Mouse (Mus musculus): ENCODE results near the gene Hist1h2ak. TPM values are rescaled to one million over a fixed set of nuclear protein-coding genes. Genes with fewer than 3 reads are reported as not detected.
A peak's percentile ranks its signal among the peaks of the same experiment; 100 is the strongest.
"Not testable (repeated sequence)": the region's sequence is repeated elsewhere in the genome, so short reads cannot be mapped to it uniquely, and the experiment has no call there.

The Hist1h2ak gene
- polyA plus RNA-seq, 1 experiment from 2014 or later, result 43.1 TPM

- H3K27ac ChIP-seq, result peak overlapping the region; percentile 96
Observed at GRCm38 (mm10) chr13:21752356-21752755, 1.3 kb downstream of the Hist1h2ak start.

GRCm38 (mm10) chr13:21751827-21752226, 1.8 kb downstream of the Hist1h2ak start:
- Histone ChIP-seq H3K27ac (peak overlapping the region; percentile 96), H3K27me3 (no peaks in the 10 kb centered on the region), H3K4me1 (peaks cover 40% of the 10 kb centered on the region), H3K4me2 (peak overlapping the region; percentile 70; the same call in 1 of the 2 replicates), H3K4me3 (0 out of 2 replicates have a peak overlapping the region, but pooled peaks have one; percentile 0), H3K9ac (no peak overlapping the region), H3K36me3 (no peaks in the 10 kb centered on the region), H3K9me3 (no peaks in the 10 kb centered on the region)
- WGBS, result 46% methylated on average over 3 of the region's 3 CpGs
- ATAC-seq (ENCODE audit: borderline replicate concordance, extremely low read depth, low FRiP score, low TSS enrichment), result no peak

More at GRCm38 (mm10) chr13:21752356-21752755, 1.3 kb downstream of the Hist1h2ak start:
- Histone ChIP-seq H3K9me3 (no peaks in the 10 kb centered on the region), H3K4me3 (peak overlapping the region; percentile 0; the same call in 1 of the 2 replicates), H3K4me1 (peaks cover 36% of the 10 kb centered on the region), H3K4me2 (peak overlapping the region; percentile 70), H3K27me3 (no peaks in the 10 kb centered on the region), H3K36me3 (no peaks in the 10 kb centered on the region), H3K9ac (no peak overlapping the region; the same call in 1 of the 2 replicates)
- WGBS, result 18% methylated on average over 3 of the region's 3 CpGs
- ATAC-seq (ENCODE audit: borderline replicate concordance, extremely low read depth, low FRiP score, low TSS enrichment), result no peak

- Histone ChIP-seq H3K9me3 (no peaks in the 10 kb centered on the region), H3K4me2 (no peak overlapping the region), H3K27me3 (no peaks in the 10 kb centered on the region), H3K4me1 (peaks cover 40% of the 10 kb centered on the region), H3K36me3 (no peaks in the 10 kb centered on the region), H3K27ac (peak overlapping the region; percentile 55; the same call in 1 of the 2 replicates), H3K4me3 (no peak overlapping the region), H3K9ac (no peak overlapping the region)
- no peak for ATAC-seq (ENCODE audit: borderline replicate concordance, extremely low read depth, low FRiP score, low TSS enrichment)
Observed at GRCm38 (mm10) chr13:21751417-21751816, 2.2 kb downstream of the Hist1h2ak start.

- peak; percentile 82 for ATAC-seq (ENCODE audit: borderline replicate concordance, extremely low read depth, low FRiP score, low TSS enrichment)
- Histone ChIP-seq H3K4me3 (peak within 1 kb of the TSS; percentile 49), H3K9ac (peak within 1 kb of the TSS; percentile 51), H3K27ac (peak within 1 kb of the TSS; percentile 98), H3K4me2 (peak within 1 kb of the TSS; percentile 72), H3K4me1 (peaks cover 35% of the 10 kb centered on the region)
- not testable (repeated sequence) for H3K36me3 ChIP-seq, H3K9me3 ChIP-seq, H3K27me3 ChIP-seq
- WGBS, result under 1% methylated on average over 42 of the region's 56 CpGs
Observed at GRCm38 (mm10) chr13:21750159-21751017, 3.2 kb downstream of the Hist1h2ak start, which contains the start of gene Hist1h4k. TSS of gene Hist1h4k (minus strand) at chr13:21750505.

- H3K4me3 ChIP-seq, result peak overlapping the region; percentile 49
- peak overlapping the region; percentile 98 for H3K27ac ChIP-seq
- WGBS, result under 1% methylated on average over 5 of the region's 5 CpGs
- ATAC-seq (ENCODE audit: borderline replicate concordance, extremely low read depth, low FRiP score, low TSS enrichment), result no peak
- H3K9me3 ChIP-seq, result no peaks in the 10 kb centered on the region
- no peaks in the 10 kb centered on the region for H3K27me3 ChIP-seq
- no peaks in the 10 kb centered on the region for H3K36me3 ChIP-seq
- peak overlapping the region; percentile 72 for H3K4me2 ChIP-seq
- H3K4me1 ChIP-seq, result peaks cover 32% of the 10 kb centered on the region
- H3K9ac ChIP-seq, result peak overlapping the region; percentile 51
Observed at GRCm38 (mm10) chr13:21749387-21750158, 4.1 kb downstream of the Hist1h2ak start.

- Histone ChIP-seq H3K4me2 (no peak overlapping the region), H3K9ac (no peak overlapping the region), H3K9me3 (no peaks in the 10 kb centered on the region), H3K4me3 (no peak overlapping the region), H3K27me3 (no peaks in the 10 kb centered on the region), H3K27ac (no peak overlapping the region), H3K36me3 (no peaks in the 10 kb centered on the region), H3K4me1 (peaks cover 13% of the 10 kb centered on the region)
- no peak for ATAC-seq (ENCODE audit: borderline replicate concordance, extremely low read depth, low FRiP score, low TSS enrichment)
- WGBS, result 35% methylated on average over 1 of the region's 1 CpGs
Observed at GRCm38 (mm10) chr13:21745006-21745405, 8.6 kb downstream of the Hist1h2ak start.

GRCm38 (mm10) chr13:21734906-21735767, 18.5 kb downstream of the Hist1h2ak start, which contains the start of gene Hist1h4j:
TSS of gene Hist1h4j (plus strand) at chr13:21735064.
- H3K4me1 ChIP-seq, H3K9me3 ChIP-seq, H3K36me3 ChIP-seq, H3K27me3 ChIP-seq: not testable (repeated sequence)
- Histone ChIP-seq H3K27ac (peak within 1 kb of the TSS; percentile 98), H3K9ac (peak within 1 kb of the TSS; percentile 57), H3K4me3 (peak within 1 kb of the TSS; percentile 50), H3K4me2 (peak within 1 kb of the TSS; percentile 67)
- WGBS, result under 1% methylated on average over 50 of the region's 56 CpGs
- peak; percentile 92 for ATAC-seq (ENCODE audit: borderline replicate concordance, extremely low read depth, low FRiP score, low TSS enrichment)

GRCm38 (mm10) chr13:21734010-21734905, 19.4 kb downstream of the Hist1h2ak start:
- WGBS, result under 1% methylated on average over 21 of the region's 21 CpGs
- no peaks in the 10 kb centered on the region for H3K9me3 ChIP-seq
- peak overlapping the region; percentile 57 for H3K9ac ChIP-seq
- peak overlapping the region; percentile 98 for H3K27ac ChIP-seq
- H3K4me3 ChIP-seq, result peak overlapping the region; percentile 50
- H3K4me1 ChIP-seq, result peaks cover 9% of the 10 kb centered on the region; the same call in 1 of the 2 replicates
- H3K27me3 ChIP-seq, result no peaks in the 10 kb centered on the region
- H3K36me3 ChIP-seq, result no peaks in the 10 kb centered on the region
- H3K4me2 ChIP-seq, result peak overlapping the region; percentile 67
- peak; percentile 82 for ATAC-seq (ENCODE audit: borderline replicate concordance, extremely low read depth, low FRiP score, low TSS enrichment)

GRCm38 (mm10) chr13:21733466-21733865, 20.2 kb downstream of the Hist1h2ak start:
- Histone ChIP-seq H3K4me3 (no peak overlapping the region), H3K27ac (peak overlapping the region; percentile 98)

GRCm38 (mm10) chr13:21729544-21729943, 24.1 kb downstream of the Hist1h2ak start:
- no peak for ATAC-seq (ENCODE audit: borderline replicate concordance, extremely low read depth, low FRiP score, low TSS enrichment)

More at GRCm38 (mm10) chr13:21733466-21733865, 20.2 kb downstream of the Hist1h2ak start:
- Histone ChIP-seq H3K4me1 (peaks cover 9% of the 10 kb centered on the region; the same call in 1 of the 2 replicates), H3K9ac (no peak overlapping the region), H3K27me3 (no peaks in the 10 kb centered on the region), H3K36me3 (no peaks in the 10 kb centered on the region), H3K9me3 (no peaks in the 10 kb centered on the region), H3K4me2 (no peak overlapping the region)
- WGBS, result 72% methylated on average over 5 of the region's 5 CpGs
- ATAC-seq (ENCODE audit: borderline replicate concordance, extremely low read depth, low FRiP score, low TSS enrichment), result no peak

More at GRCm38 (mm10) chr13:21729544-21729943, 24.1 kb downstream of the Hist1h2ak start:
- H3K27me3 ChIP-seq, result no peaks in the 10 kb centered on the region
- no peak overlapping the region for H3K4me2 ChIP-seq
- no peaks in the 10 kb centered on the region for H3K4me1 ChIP-seq
- H3K27ac ChIP-seq, result no peak overlapping the region
- H3K4me3 ChIP-seq, result no peak overlapping the region
- no peaks in the 10 kb centered on the region for H3K36me3 ChIP-seq
- no peaks in the 10 kb centered on the region for H3K9me3 ChIP-seq
- H3K9ac ChIP-seq, result no peak overlapping the region
- 50% methylated on average over 1 of the region's 1 CpGs for WGBS
